Mouse (Mus musculus) liver, embryonic 14.5 days (tissue): ENCODE results near the gene Ankrd63. TPM values are rescaled to one million over a fixed set of nuclear protein-coding genes. Genes with fewer than 3 reads are reported as not detected.
A peak's percentile ranks its signal among the peaks of the same experiment; 100 is the strongest.

Source experiments
- ATAC-seq: fragments of 200-750 bp; cut with Nextera tagmentation; 2 replicates; pipeline ENCODE4 v1.8.0; 2017; ENCODE audit warnings: moderate number of reproducible peaks, mild to moderate bottlenecking, moderate library complexity; ENCODE audit not compliant: insufficient read depth
- DNase-seq, 3 experiments: peaks; one replicate each; pipeline ENCODE4 v3.0.0-alpha.2; 2012 to 2013; ENCODE audit warnings: low read depth in 3 of 3, low spot score in 3 of 3
- H3K27ac ChIP-seq: fragments of 300-500 bp; sonication (generic); 2 replicates; pipeline ENCODE4 v1.5.1; 2014; ENCODE audit warnings: moderate library complexity, mild to moderate bottlenecking, control low read depth, inconsistent platforms
- H3K27me3 ChIP-seq: fragments of 300-500 bp; sonication (generic); 2 replicates; pipeline ENCODE4 v1.6.1; 2014; ENCODE audit warnings: mild to moderate bottlenecking, low read length, moderate library complexity; ENCODE audit not compliant: control insufficient read depth, insufficient read depth
- H3K36me3 ChIP-seq: fragments of 300-500 bp; sonication (generic); replicated peaks from 2 replicates; pipeline ENCODE4 v1.6.1; 2014; ENCODE audit warnings: low read depth; ENCODE audit not compliant: control insufficient read depth, insufficient read depth
- H3K4me1 ChIP-seq, 2 experiments: fragments of 200-500 bp in 1 of 2; fragments of 300-500 bp in 1 of 2; sonication (generic) in 1 of 2; replicated peaks; 2 replicates each; pipeline ENCODE4 v1.6.1; 2012 to 2014; ENCODE audit warnings: antibody characterized with exemption in 1 of 2, inconsistent platforms in 1 of 2, low read length in 1 of 2; ENCODE audit not compliant: control insufficient read depth in 2 of 2, insufficient read depth in 2 of 2
- H3K4me2 ChIP-seq: fragments of 300-500 bp; sonication (generic); 2 replicates; pipeline ENCODE4 v1.6.1; 2014; ENCODE audit warnings: low read depth, mild to moderate bottlenecking, control low read depth, moderate library complexity
- H3K4me3 ChIP-seq, 2 experiments: fragments of 200-500 bp in 1 of 2; fragments of 300-500 bp in 1 of 2; sonication (generic) in 1 of 2; 2 replicates each; pipeline ENCODE4 v1.5.1; 2012 to 2014; ENCODE audit warnings: low read depth in 2 of 2, low read length in 2 of 2, mild to moderate bottlenecking in 2 of 2, control low read depth in 1 of 2, inconsistent platforms in 1 of 2, moderate library complexity in 1 of 2; ENCODE audit not compliant: insufficient read depth in 1 of 2
- H3K9ac ChIP-seq: fragments of 300-500 bp; sonication (generic); replicated peaks from 2 replicates; pipeline ENCODE4 v1.6.1; 2014; ENCODE audit warnings: mild to moderate bottlenecking, control low read depth, moderate library complexity
- H3K9me3 ChIP-seq: fragments of 300-500 bp; sonication (generic); 2 replicates; pipeline ENCODE4 v1.6.1; 2016; ENCODE audit warnings: low read length, mixed read lengths; ENCODE audit not compliant: control insufficient read depth
- CTCF ChIP-seq: IDR thresholded peaks from 2 replicates; pipeline ENCODE4 v1.5.1; 2016; ENCODE audit warnings: antibody characterized with exemption, low read depth, control low read depth
- EP300 ChIP-seq: IDR thresholded peaks from 2 replicates; pipeline ENCODE4 v1.6.1; 2016; ENCODE audit warnings: antibody characterized with exemption, low read depth
- WGBS: fragments of 180-500 bp; shearing (Covaris S2); extraction: QIAGEN DNeasy Blood & Tissue Kit; methylation state at CpG from one replicate; pipeline ENCODE4 v1.1.7; 2014; ENCODE audit not compliant: insufficient replicate concordance; 5-methylcytosine and 5-hydroxymethylcytosine counted together
- polyA plus RNA-seq, 2 experiments: library from polyadenylated mRNA; depleted of rRNA in 1 of 2; stranded (reverse) in 1 of 2; unstranded in 1 of 2; fragments of >200 nt; fragmentation: Nextera tagmentation in 1 of 2; extraction: Ambion mirVana in 1 of 2; gene quantifications; 2 replicates each; pipeline versions ENCODE4 v1.2.1 to v1.2.3; 2012 to 2014

Ankrd63 gene
- polyA plus RNA-seq (2012; rRNA removed) (0.03 and 0.07 TPM in 2 replicates), polyA plus RNA-seq (2014; fragmentation: Nextera tagmentation; extraction: Ambion mirVana) (0.03 TPM in 1 of 2 replicates, not detected in the other)

GRCm38 (mm10) chr2:118703913-118704730, at the start of gene Ankrd63:
Gene Ankrd63 (minus strand): TSS chr2:118703963.
- no peaks in the 10 kb centered on the region for H3K4me1 ChIP-seq
- H3K4me3 ChIP-seq: peak within 1 kb of the TSS in 1 of 2 experiments; percentile 44; a peak in 2 of 4 replicates
- DNase-seq (no peak), ATAC-seq (no peak)
- H3K4me2 ChIP-seq: peak within 1 kb of the TSS; percentile 57
- H3K27ac ChIP-seq: no peak within 1 kb of the TSS
- no peak for TF ChIP-seq CTCF
- TF ChIP-seq EP300: no peak
- H3K36me3 ChIP-seq: no peaks in the 10 kb centered on the region
- WGBS: 1% methylated on average over 50 of the region's 50 CpGs
- H3K9me3 ChIP-seq: no peaks in the 10 kb centered on the region
- H3K9ac ChIP-seq: no peak within 1 kb of the TSS
- peaks cover 82% of the 10 kb centered on the region for H3K27me3 ChIP-seq

- 27% methylated on average over 4 of the region's 4 CpGs for WGBS
- peaks cover 16 to 23% of the 10 kb centered on the region in 2 experiments for H3K4me1 ChIP-seq
- H3K27me3 ChIP-seq: no peaks in the 10 kb centered on the region
- peak overlapping the region; percentile 31 for H3K4me2 ChIP-seq
- TF ChIP-seq EP300 (0 out of 2 replicates have a peak, but pooled peaks have one; percentile 20), CTCF (no peak)
- no peak overlapping the region; the same call in 1 of the 2 replicates for H3K9ac ChIP-seq
- peak; percentile 87 for ATAC-seq
- peak in 1 of 3 experiments; percentile 42 for DNase-seq
- H3K36me3 ChIP-seq: no peaks in the 10 kb centered on the region
- H3K9me3 ChIP-seq: no peaks in the 10 kb centered on the region
- no peak overlapping the region for H3K4me3 ChIP-seq
- H3K27ac ChIP-seq: peak overlapping the region; percentile 60
Observed at GRCm38 (mm10) chr2:118752792-118753108, 49.0 kb upstream of the Ankrd63 start.

DNA sequence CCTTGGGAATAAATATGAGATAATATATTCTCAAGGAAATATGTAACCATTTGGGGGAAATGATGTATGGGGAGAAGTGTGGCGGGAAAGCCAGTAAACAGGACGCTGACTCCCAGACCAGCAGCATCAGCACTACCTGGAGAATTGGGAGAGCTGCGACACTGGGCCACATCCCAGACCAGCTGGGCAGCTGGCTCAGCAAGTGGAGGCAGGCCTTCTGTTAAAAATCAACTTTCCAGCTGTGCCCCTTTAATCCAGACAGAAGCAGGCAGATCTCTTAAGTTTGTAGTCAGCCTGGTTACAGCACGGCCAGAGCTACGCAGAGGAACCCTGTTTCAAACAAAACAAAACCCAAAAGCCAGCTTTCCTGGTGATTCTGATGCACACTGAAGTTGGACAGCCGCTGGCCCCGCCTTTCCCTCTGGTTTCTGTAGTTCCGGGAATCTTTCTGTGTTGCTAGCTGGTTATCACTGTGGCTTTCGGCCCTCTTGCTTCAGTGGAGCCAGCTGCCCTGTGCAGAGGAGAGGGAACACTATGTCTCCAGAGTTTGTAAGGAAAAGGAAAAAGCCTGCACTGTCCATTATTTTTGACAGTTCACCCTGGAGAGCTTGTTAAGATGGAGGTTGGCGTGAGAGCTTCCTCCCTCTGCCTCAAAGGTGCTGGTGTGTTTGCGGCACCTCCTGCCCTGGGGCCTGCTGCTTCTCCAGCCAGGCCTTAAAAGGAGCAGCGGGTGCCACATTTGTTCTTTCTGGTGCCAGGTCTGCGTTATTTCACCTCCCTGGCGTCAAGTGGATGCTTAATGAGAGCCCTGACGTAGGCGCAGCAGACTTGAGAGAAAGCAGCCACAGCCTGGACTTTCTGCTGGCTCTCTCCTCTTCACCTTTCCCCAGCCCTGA, 48.4 kb upstream of the Ankrd63 start:
- peak overlapping the region; percentile 31 for H3K4me2 ChIP-seq
- DNase-seq (peak in 1 of 3 experiments; percentile 45), ATAC-seq (peak; percentile 60)
- peak overlapping the region; percentile 2 for H3K9ac ChIP-seq
- H3K9me3 ChIP-seq: no peaks in the 10 kb centered on the region
- H3K4me3 ChIP-seq: no peak overlapping the region
- no peaks in the 10 kb centered on the region for H3K36me3 ChIP-seq
- no peaks in the 10 kb centered on the region for H3K27me3 ChIP-seq
- H3K4me1 ChIP-seq: peaks cover 16 to 29% of the 10 kb centered on the region in 2 experiments
- peak overlapping the region; percentile 60 for H3K27ac ChIP-seq
- TF ChIP-seq CTCF: no peak
- no peak for TF ChIP-seq EP300
- WGBS: 56% methylated on average over 16 of the region's 16 CpGs

GRCm38 (mm10) chr2:118750476-118750875, 46.7 kb upstream of the Ankrd63 start:
- Histone ChIP-seq H3K27ac (no peak overlapping the region), H3K4me2 (no peak overlapping the region), H3K4me3 (no peak overlapping the region), H3K36me3 (no peaks in the 10 kb centered on the region), H3K4me1 (peaks cover 21 to 32% of the 10 kb centered on the region in 2 experiments), H3K9me3 (no peaks in the 10 kb centered on the region), H3K9ac (no peak overlapping the region), H3K27me3 (no peaks in the 10 kb centered on the region)
- no peak for DNase-seq
- ATAC-seq: no peak
- 62% methylated on average over 8 of the region's 8 CpGs for WGBS
- TF ChIP-seq EP300 (no peak), CTCF (no peak)
